Mouse (Mus musculus): ENCODE results near the gene Gm11084. TPM values are rescaled to one million over a fixed set of nuclear protein-coding genes. Genes with fewer than 3 reads are reported as not detected.
A peak's percentile ranks its signal among the peaks of the same experiment; 100 is the strongest.
"Not testable (repeated sequence)": the region's sequence is repeated elsewhere in the genome, so short reads cannot be mapped to it uniquely, and the experiment has no call there.

Gene Gm11084
- polyA plus RNA-seq, 1 experiment: not detected

- peak; percentile 42 to 75 for DNase-seq (ENCODE audit: extremely low spot score in 1 of 2, low spot score in 1 of 2)
Measured at GRCm38 (mm10) chr2:72995346-72996097, 9.0 kb upstream of the Gm11084 start.

- DNase-seq (ENCODE audit: extremely low spot score in 1 of 2, low spot score in 1 of 2): no peak
Measured at GRCm38 (mm10) chr2:72994165-72994564, 7.6 kb upstream of the Gm11084 start.

- DNase-seq (ENCODE audit: extremely low spot score in 1 of 2, low spot score in 1 of 2): no peak
Measured at GRCm38 (mm10) chr2:72992497-72992896, 6.0 kb upstream of the Gm11084 start.

- not testable (repeated sequence) for DNase-seq (ENCODE audit: extremely low spot score in 1 of 2, low spot score in 1 of 2)
Measured at GRCm38 (mm10) chr2:72988945-72989344, 2.4 kb upstream of the Gm11084 start.

- DNase-seq (ENCODE audit: extremely low spot score in 1 of 2, low spot score in 1 of 2): no peak
Measured at GRCm38 (mm10) chr2:72985516-72985915, 1.0 kb downstream of the Gm11084 start.

- DNase-seq (ENCODE audit: extremely low spot score in 1 of 2, low spot score in 1 of 2): no peak
Measured at GRCm38 (mm10) chr2:72984806-72985205, 1.7 kb downstream of the Gm11084 start.

- DNase-seq (ENCODE audit: extremely low spot score in 1 of 2, low spot score in 1 of 2): no peak
Measured at GRCm38 (mm10) chr2:72983211-72983610, 3.3 kb downstream of the Gm11084 start.

GRCm38 (mm10) chr2:72982110-72982785, 4.3 kb downstream of the Gm11084 start:
- DNase-seq (ENCODE audit: extremely low spot score in 1 of 2, low spot score in 1 of 2): no peak

GRCm38 (mm10) chr2:72981441-72982109, 4.9 kb downstream of the Gm11084 start:
- no peak for DNase-seq (ENCODE audit: extremely low spot score in 1 of 2, low spot score in 1 of 2)

- DNase-seq (ENCODE audit: extremely low spot score in 1 of 2, low spot score in 1 of 2): no peak
Measured at GRCm38 (mm10) chr2:72981075-72981420, 5.5 kb downstream of the Gm11084 start.

- peak; percentile 96 to 97 for DNase-seq (ENCODE audit: extremely low spot score in 1 of 2, low spot score in 1 of 2)
Measured at GRCm38 (mm10) chr2:72980337-72981074, 6.0 kb downstream of the Gm11084 start, which contains the start of gene Sp3. Gene Sp3, minus strand, starts transcription at chr2:72980446.

- peak; percentile 24 to 74 for DNase-seq (ENCODE audit: extremely low spot score in 1 of 2, low spot score in 1 of 2)
Measured at GRCm38 (mm10) chr2:72979659-72980071, 6.9 kb downstream of the Gm11084 start.

GRCm38 (mm10) chr2:72978901-72979658, 7.4 kb downstream of the Gm11084 start:
- peak; percentile 56 to 76 for DNase-seq (ENCODE audit: extremely low spot score in 1 of 2, low spot score in 1 of 2)

- DNase-seq (ENCODE audit: extremely low spot score in 1 of 2, low spot score in 1 of 2): peak; percentile 13 to 42
Measured at GRCm38 (mm10) chr2:72978473-72978872, 8.0 kb downstream of the Gm11084 start.

- no peak for DNase-seq (ENCODE audit: extremely low spot score in 1 of 2, low spot score in 1 of 2)
Measured at GRCm38 (mm10) chr2:72977272-72977671, 9.2 kb downstream of the Gm11084 start.

- no peak for DNase-seq (ENCODE audit: extremely low spot score in 1 of 2, low spot score in 1 of 2)
Measured at GRCm38 (mm10) chr2:72976036-72976435, 10.5 kb downstream of the Gm11084 start.

GRCm38 (mm10) chr2:72970831-72971230, 15.7 kb downstream of the Gm11084 start:
- no peak for DNase-seq (ENCODE audit: extremely low spot score in 1 of 2, low spot score in 1 of 2)

GRCm38 (mm10) chr2:72970302-72970701, 16.2 kb downstream of the Gm11084 start:
- no peak for DNase-seq (ENCODE audit: extremely low spot score in 1 of 2, low spot score in 1 of 2)

- DNase-seq (ENCODE audit: extremely low spot score in 1 of 2, low spot score in 1 of 2): no peak
Measured at GRCm38 (mm10) chr2:72968536-72968935, 18.0 kb downstream of the Gm11084 start.

- no peak for DNase-seq (ENCODE audit: extremely low spot score in 1 of 2, low spot score in 1 of 2)
Measured at GRCm38 (mm10) chr2:72965450-72965849, 21.1 kb downstream of the Gm11084 start.

Measured in frontal cortex, adult 2 months (tissue).